Mouse (Mus musculus): Measurements from ENCODE around the gene Tmsb15b2.
"Not testable (repeated sequence)": the region's sequence is repeated elsewhere in the genome, so short reads cannot be mapped to it uniquely, and the experiment has no call there.

The Tmsb15b2 gene

DNA sequence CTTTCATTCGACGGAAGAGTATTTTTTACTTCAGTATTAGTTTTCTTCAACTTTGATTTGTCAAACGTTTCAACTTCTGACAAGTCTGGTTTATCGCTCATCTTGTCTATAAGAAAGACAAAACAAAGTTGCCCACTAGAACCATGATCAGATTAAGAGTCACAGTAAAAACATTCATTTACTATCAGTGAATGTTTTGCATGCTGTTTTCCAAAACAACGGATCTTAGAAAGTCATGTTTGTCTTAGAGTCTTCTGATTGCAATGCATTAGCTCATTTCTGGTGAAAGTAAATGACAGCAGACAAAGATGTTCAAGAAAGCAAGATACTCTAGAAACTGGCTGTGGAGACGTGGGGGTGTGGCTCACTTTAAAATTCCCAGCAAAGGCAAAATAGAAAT, at the start of gene Tmsb15b2:
Tmsb15b2 (minus strand) TSS at position 101 of the 400 bp plus-strand sequence.
- DNase-seq (ENCODE audit: low read depth), result not testable (repeated sequence)

- peak; percentile 65 for DNase-seq (ENCODE audit: low read depth)
Observed at GRCm38 (mm10) chrX:137019310-137019709, 44.0 kb upstream of the Tmsb15b2 start.

- DNase-seq (ENCODE audit: low read depth), result peak; percentile 14
Observed at GRCm38 (mm10) chrX:137017668-137018067, 42.4 kb upstream of the Tmsb15b2 start.

DNA sequence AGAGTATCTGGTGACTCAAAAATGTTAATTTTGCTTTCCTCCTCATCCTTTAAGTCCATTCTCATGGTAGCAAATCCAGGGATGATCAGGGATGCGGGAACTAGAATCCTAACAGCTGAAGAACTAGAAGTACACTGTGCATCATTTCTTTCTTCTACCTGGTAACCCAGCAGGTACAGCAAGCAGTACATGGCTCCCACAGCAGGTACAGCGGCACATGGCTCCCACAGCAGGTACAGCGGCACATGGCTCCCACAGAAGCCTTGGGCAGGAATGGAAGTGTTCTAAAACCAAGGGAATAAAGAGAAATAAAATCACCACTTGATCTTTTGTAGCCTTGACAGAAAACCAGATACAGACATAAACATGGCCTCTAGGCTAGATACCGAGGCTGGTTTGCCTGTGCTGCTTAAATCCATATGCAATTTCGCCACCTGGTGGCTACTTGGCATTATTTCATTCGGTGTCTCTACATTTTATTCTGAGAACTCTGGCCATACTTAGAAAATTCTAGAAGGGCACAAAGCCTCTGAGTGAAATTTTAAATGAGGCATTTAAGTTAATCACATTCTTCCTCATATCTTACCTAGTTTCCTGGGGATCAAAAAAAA, 39.9 kb upstream of the Tmsb15b2 start:
- DNase-seq (ENCODE audit: low read depth), result peak; percentile 79

DNA sequence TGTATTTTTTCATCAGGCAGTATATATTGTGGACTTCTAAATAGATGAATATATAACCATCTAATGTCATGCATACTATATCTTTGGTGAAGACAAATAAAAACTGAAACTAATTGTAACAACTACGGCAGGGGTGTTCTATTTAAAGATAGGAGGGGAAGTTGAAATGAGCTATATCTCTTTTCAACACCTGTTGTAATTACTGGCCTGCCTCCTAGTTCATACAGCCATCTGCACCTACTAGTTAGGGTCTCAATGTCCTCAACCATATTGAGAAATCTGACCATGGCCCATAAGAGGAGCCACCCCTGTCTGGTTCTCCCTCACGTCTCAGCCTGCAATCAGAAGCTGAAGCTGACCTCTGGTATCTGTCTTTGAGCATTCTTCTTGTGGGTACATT, 21.0 kb upstream of the Tmsb15b2 start:
- DNase-seq (ENCODE audit: low read depth), result no peak

- no peak for DNase-seq (ENCODE audit: low read depth)
Observed at GRCm38 (mm10) chrX:136993641-136994040, 18.3 kb upstream of the Tmsb15b2 start.

DNA sequence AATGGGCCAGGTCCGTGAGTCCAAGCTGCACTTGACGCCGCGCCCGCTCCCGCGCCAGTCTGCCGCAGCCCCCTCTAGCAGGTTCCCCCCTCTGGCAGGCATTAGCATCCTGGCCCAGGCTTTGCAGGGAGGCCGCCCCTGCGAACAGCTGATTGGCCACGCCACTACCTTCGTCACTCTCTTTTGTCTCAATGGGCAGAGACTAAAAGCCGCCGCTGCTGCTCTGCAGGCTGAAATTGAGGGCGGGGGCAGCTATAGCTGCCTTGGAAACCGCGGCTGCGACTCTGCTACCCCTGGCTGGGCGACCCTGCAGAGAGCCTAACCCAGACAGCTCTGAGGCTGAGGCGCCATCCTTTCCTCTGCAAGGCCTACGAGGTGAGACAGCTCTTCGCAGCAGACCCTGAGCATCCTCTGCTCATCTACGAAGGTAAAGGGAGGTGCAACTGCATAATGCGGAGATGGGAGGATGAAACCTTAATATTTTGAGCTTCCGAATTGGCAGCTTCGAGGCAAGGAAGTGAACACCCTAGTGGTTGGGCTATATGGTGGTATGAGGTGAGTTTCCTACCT, 17.8 kb upstream of the Tmsb15b2 start, which contains the start of gene Zcchc18:
Zcchc18 (plus strand) TSS at position 178 of the 570 bp plus-strand sequence.
- no peak for DNase-seq (ENCODE audit: low read depth)

- no peak for DNase-seq (ENCODE audit: low read depth)
Observed at GRCm38 (mm10) chrX:136992191-136992965, 17.1 kb upstream of the Tmsb15b2 start.

DNA sequence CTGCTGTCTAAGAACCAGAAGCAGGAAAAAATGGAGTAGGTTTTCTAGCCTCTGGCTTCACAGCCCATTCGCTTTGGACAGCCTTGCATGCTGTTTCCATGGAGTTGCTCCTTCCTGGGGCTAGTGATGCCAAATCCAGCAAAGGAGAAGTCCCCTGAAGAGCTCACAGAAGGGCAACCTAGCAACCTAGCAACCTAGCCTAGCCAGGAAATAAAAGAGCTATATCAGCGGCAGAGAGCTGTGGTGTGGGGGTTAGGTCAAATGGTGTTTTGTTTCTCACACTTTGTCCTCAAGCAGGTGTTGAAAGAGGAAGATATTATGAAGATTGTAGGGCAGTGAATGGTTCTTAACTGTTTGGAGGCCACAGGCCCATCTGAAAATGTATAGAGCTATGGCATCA, 16.0 kb upstream of the Tmsb15b2 start:
- no peak for DNase-seq (ENCODE audit: low read depth)

DNA sequence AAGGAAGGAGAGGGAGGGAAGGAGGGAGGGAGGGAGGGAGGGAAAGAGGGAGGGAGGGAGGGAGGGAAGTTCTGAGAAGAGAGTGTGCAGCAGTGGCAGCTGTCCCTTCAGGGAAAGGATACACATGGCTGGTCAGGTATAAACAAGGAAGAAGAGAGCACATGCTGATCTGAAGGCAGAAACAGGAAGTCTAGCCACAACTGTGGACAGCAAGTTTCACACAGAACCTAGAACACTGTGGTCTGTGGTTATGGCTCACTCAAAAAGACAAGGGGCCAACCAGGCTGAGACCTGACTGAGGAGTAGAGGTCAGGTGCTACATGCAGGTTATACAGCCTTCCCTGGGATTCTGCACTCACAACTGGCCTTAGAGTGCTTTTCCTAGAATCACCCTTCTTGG, 10.7 kb upstream of the Tmsb15b2 start:
- DNase-seq (ENCODE audit: low read depth), result peak; percentile 77

DNA sequence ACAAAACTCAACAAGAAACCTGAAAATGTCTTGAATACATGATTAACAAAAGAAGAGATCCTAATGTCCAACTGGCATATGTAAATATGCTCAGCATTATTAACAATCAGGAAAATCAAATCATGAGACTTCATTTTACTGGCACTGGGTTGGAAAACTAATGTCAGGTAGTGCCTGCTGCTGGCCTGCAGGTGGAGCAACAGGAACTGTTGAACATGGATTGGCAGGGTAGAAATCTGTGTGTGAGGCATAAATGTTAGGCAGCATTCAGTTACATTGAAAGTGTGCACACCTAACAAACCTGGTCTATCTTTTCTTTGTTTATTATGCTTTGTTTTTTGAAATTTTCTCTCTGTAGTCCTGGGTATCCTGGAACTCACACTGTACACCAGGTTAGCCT, 3.3 kb upstream of the Tmsb15b2 start:
- peak; percentile 28 for DNase-seq (ENCODE audit: low read depth)

GRCm38 (mm10) chrX:136976424-136977084, 1.3 kb upstream of the Tmsb15b2 start, which contains the start of the genes Tmsb15l and Tmsb15b1:
TSS of gene Tmsb15l (minus strand) at chrX:136976869.
TSS of gene Tmsb15b1 (minus strand) at chrX:136976874.
- DNase-seq (ENCODE audit: low read depth), result no peak

DNA sequence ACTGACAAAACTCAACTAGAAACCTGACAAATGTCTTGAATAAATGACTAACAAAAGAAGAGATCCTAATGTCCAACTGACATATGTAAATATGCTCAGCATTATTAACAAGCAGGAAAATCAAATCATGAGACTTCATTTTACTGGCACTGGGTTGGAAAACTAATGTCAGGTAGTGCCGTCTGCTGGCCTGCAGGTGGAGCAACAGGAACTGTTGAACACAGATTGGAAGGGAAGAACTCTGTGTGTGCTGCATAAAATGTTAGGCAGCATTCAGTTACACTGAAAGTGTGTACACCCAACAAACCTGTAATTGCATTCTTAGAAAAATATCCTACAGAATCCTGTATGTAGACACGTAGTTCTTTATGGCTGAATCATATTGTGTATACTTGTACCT, 15.6 kb downstream of the Tmsb15b2 start:
- peak; percentile 18 for DNase-seq (ENCODE audit: low read depth)

GRCm38 (mm10) chrX:136958300-136958699, 17.0 kb downstream of the Tmsb15b2 start:
- not testable (repeated sequence) for DNase-seq (ENCODE audit: low read depth)

- DNase-seq (ENCODE audit: low read depth), result not testable (repeated sequence)
Observed at GRCm38 (mm10) chrX:136957583-136958279, 17.6 kb downstream of the Tmsb15b2 start.

DNA sequence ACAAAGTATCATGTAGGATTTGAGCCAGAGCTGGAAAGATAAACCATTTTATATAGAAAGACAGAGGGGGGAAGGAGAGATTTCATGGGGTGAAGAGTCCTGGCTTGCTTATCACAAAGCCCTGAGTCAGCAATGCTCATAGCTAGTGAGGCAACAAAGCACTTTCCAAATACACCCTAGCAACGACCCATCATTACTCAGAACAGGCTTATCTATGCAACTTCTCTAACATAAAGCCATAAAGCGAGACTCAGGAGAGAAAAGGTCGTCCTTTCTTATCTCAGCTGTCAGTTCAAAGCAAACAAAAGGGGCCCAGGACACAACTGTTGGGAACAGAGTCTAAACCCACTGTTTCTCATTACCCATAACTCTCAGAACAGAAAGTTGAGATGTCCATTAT, 37.3 kb downstream of the Tmsb15b2 start:
- DNase-seq (ENCODE audit: low read depth), result no peak

DNA sequence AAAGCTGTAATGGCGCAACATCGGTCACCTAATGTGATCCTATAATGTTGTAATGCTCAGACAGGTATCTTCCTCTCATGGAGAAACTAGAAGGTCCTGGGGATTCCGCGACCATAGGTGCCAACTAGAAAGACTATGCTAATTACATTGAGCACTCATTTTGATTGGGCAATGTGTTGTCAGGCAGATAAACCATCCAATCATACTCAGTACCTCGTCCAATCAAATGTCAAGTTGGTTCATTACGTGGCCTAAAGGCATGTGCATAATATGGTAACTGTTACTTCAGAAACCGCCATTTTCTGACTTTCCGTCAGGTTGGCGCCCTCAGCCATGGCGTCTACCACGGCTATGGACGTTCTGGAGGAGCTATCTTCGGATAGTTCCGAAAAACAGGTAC, 48.3 kb downstream of the Tmsb15b2 start, which contains the start of gene H2bfm:
H2bfm (plus strand) TSS at position 295 of the 400 bp plus-strand sequence.
- no peak for DNase-seq (ENCODE audit: low read depth)

DNA sequence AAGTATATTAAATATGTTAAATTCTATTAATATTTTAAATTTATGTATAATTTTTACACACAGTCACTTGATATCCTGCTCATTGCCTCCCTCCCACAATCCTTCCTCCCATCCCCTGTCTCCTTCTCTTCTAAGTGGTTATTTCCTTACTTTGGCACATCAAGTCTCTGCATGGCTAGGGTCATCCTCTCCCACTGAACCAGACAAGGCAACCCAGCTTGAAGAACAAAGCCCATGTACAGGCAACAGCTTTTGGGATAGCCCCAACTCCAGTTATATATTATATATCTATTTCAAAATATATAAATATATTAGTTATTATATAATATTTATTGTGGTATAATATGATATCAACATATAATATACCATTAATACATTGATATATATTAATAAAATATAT, 49.4 kb downstream of the Tmsb15b2 start:
- no peak for DNase-seq (ENCODE audit: low read depth)

Data from 416B (cell line).